Mouse (Mus musculus) stomach, embryonic 14.5 days (tissue): ENCODE data around the gene Ift43. TPM values are rescaled to one million over a fixed set of nuclear protein-coding genes. Genes with fewer than 3 reads are reported as not detected.
A peak's percentile ranks its signal among the peaks of the same experiment; 100 is the strongest.

ENCODE experiments used
- ATAC-seq: fragments of 200-750 bp; cut with Nextera tagmentation; 2 replicates; pipeline ENCODE4 v1.8.0; 2017; ENCODE audit warnings: low read depth, moderate TSS enrichment; ENCODE audit not compliant: insufficient number of reproducible peaks, insufficient read depth, low FRiP score
- H3K27ac ChIP-seq: fragments of 300-500 bp; sonication (generic); 2 replicates; pipeline ENCODE4 v1.5.1; 2014; ENCODE audit warnings: mild to moderate bottlenecking, low read length, moderate library complexity, mixed read lengths
- H3K27me3 ChIP-seq: fragments of 300-500 bp; sonication (generic); 2 replicates; pipeline ENCODE4 v1.6.1; 2014; ENCODE audit warnings: low read length, control low read depth, mixed read lengths; ENCODE audit not compliant: control insufficient read depth, insufficient read depth
- H3K36me3 ChIP-seq: fragments of 300-500 bp; sonication (generic); 2 replicates; pipeline ENCODE4 v1.6.1; 2014; ENCODE audit warnings: mild to moderate bottlenecking, control low read depth, low read length, moderate library complexity, mixed read lengths; ENCODE audit not compliant: control insufficient read depth, insufficient read depth
- H3K4me1 ChIP-seq: fragments of 300-500 bp; sonication (generic); 2 replicates; pipeline ENCODE4 v1.6.1; 2014; ENCODE audit warnings: low read length, control low read depth, mixed read lengths; ENCODE audit not compliant: control insufficient read depth, insufficient read depth
- H3K4me2 ChIP-seq: fragments of 300-500 bp; sonication (generic); replicated peaks from 2 replicates; pipeline ENCODE4 v1.6.1; 2014; ENCODE audit warnings: low read depth, low read length, control low read depth
- H3K4me3 ChIP-seq: fragments of 300-500 bp; sonication (generic); 2 replicates; pipeline ENCODE4 v1.5.1; 2014; ENCODE audit warnings: low read depth, low read length, control low read depth
- H3K9ac ChIP-seq: fragments of 300-500 bp; sonication (generic); replicated peaks from 2 replicates; pipeline ENCODE4 v1.6.1; 2014; ENCODE audit warnings: low read depth, mild to moderate bottlenecking, control low read depth, low read length, moderate library complexity, mixed read lengths
- H3K9me3 ChIP-seq: fragments of 300-500 bp; sonication (generic); 2 replicates; pipeline ENCODE4 v1.6.1; 2016; ENCODE audit warnings: low read depth, low read length, control low read depth; ENCODE audit not compliant: control insufficient read depth
- WGBS: fragments of 180-500 bp; shearing (Covaris S2); extraction: QIAGEN DNeasy Blood & Tissue Kit; methylation state at CpG from one replicate; pipeline ENCODE4 v1.1.7; 2014; 5-methylcytosine and 5-hydroxymethylcytosine counted together
- polyA plus RNA-seq: library from polyadenylated mRNA; unstranded; fragments of >200 nt; fragmentation: Nextera tagmentation; extraction: Ambion mirVana; gene quantifications from 2 replicates; pipeline ENCODE4 v1.2.1, GENCODE M21; 2014

Gene Ift43
- polyA plus RNA-seq = 73.5 and 74.5 TPM in 2 replicates

GRCm38 (mm10) chr12:86082481-86083012, at the start of gene Ift43:
Gene Ift43, plus strand, starts transcription at chr12:86082541.
- ATAC-seq = peak; percentile 25; the same call in 1 of the 2 replicates
- Histone ChIP-seq H3K9ac (peak within 1 kb of the TSS; percentile 36; the same call in 1 of the 2 replicates), H3K9me3 (no peaks in the 10 kb centered on the region), H3K36me3 (no peaks in the 10 kb centered on the region), H3K27me3 (no peaks in the 10 kb centered on the region), H3K4me3 (peak within 1 kb of the TSS; percentile 45), H3K27ac (no peak within 1 kb of the TSS), H3K4me2 (peak within 1 kb of the TSS; percentile 69), H3K4me1 (peaks cover 11% of the 10 kb centered on the region)
- under 1% methylated on average over 35 of the region's 35 CpGs for WGBS

GRCm38 (mm10) chr12:86035586-86035985, 46.8 kb upstream of the Ift43 start:
- Histone ChIP-seq H3K4me1 (no peaks in the 10 kb centered on the region), H3K27ac (no peak overlapping the region), H3K4me3 (no peak overlapping the region), H3K27me3 (no peaks in the 10 kb centered on the region), H3K4me2 (no peak overlapping the region), H3K9ac (no peak overlapping the region), H3K36me3 (no peaks in the 10 kb centered on the region), H3K9me3 (no peaks in the 10 kb centered on the region)
- no peak for ATAC-seq

- peak; percentile 28; the same call in 1 of the 2 replicates for ATAC-seq
- H3K27ac ChIP-seq = no peak overlapping the region
- H3K9me3 ChIP-seq = no peaks in the 10 kb centered on the region
- H3K36me3 ChIP-seq = no peaks in the 10 kb centered on the region
- no peaks in the 10 kb centered on the region for H3K4me1 ChIP-seq
- no peaks in the 10 kb centered on the region for H3K27me3 ChIP-seq
- H3K9ac ChIP-seq = no peak overlapping the region
- 50% methylated on average over 9 of the region's 9 CpGs for WGBS
- no peak overlapping the region for H3K4me3 ChIP-seq
- H3K4me2 ChIP-seq = no peak overlapping the region
Observed at GRCm38 (mm10) chr12:86036368-86037166, 45.8 kb upstream of the Ift43 start.

GRCm38 (mm10) chr12:86037235-86037921, 45.0 kb upstream of the Ift43 start:
- H3K4me2 ChIP-seq = no peak overlapping the region
- H3K9me3 ChIP-seq = no peaks in the 10 kb centered on the region
- no peak overlapping the region for H3K9ac ChIP-seq
- no peak overlapping the region for H3K4me3 ChIP-seq
- no peaks in the 10 kb centered on the region for H3K36me3 ChIP-seq
- ATAC-seq = peak; percentile 72; the same call in 1 of the 2 replicates
- no peak overlapping the region for H3K27ac ChIP-seq
- WGBS = 29% methylated on average over 12 of the region's 12 CpGs
- no peaks in the 10 kb centered on the region for H3K27me3 ChIP-seq
- no peaks in the 10 kb centered on the region for H3K4me1 ChIP-seq

GRCm38 (mm10) chr12:86039078-86039477, 43.3 kb upstream of the Ift43 start:
- H3K4me1 ChIP-seq = no peaks in the 10 kb centered on the region
- WGBS = 88% methylated on average over 5 of the region's 5 CpGs
- no peak overlapping the region for H3K9ac ChIP-seq
- no peaks in the 10 kb centered on the region; the same call in 1 of the 2 replicates for H3K9me3 ChIP-seq
- ATAC-seq = no peak
- H3K4me3 ChIP-seq = no peak overlapping the region
- H3K27me3 ChIP-seq = no peaks in the 10 kb centered on the region
- H3K36me3 ChIP-seq = no peaks in the 10 kb centered on the region
- no peak overlapping the region for H3K4me2 ChIP-seq
- no peak overlapping the region for H3K27ac ChIP-seq

- WGBS = 81% methylated on average over 6 of the region's 6 CpGs
Observed at GRCm38 (mm10) chr12:86039751-86040150, 42.6 kb upstream of the Ift43 start.

GRCm38 (mm10) chr12:86046141-86046540, 36.2 kb upstream of the Ift43 start:
- Histone ChIP-seq H3K9me3 (no peaks in the 10 kb centered on the region; the same call in 1 of the 2 replicates), H3K4me1 (no peaks in the 10 kb centered on the region), H3K4me2 (no peak overlapping the region), H3K36me3 (no peaks in the 10 kb centered on the region), H3K9ac (no peak overlapping the region), H3K27me3 (no peaks in the 10 kb centered on the region), H3K27ac (no peak overlapping the region), H3K4me3 (no peak overlapping the region)
- no peak for ATAC-seq
- WGBS = 82% methylated on average over 5 of the region's 5 CpGs

More at GRCm38 (mm10) chr12:86039751-86040150, 42.6 kb upstream of the Ift43 start:
- no peak overlapping the region for H3K27ac ChIP-seq
- no peaks in the 10 kb centered on the region; the same call in 1 of the 2 replicates for H3K9me3 ChIP-seq
- H3K9ac ChIP-seq = no peak overlapping the region
- no peaks in the 10 kb centered on the region for H3K4me1 ChIP-seq
- ATAC-seq = no peak
- H3K4me2 ChIP-seq = no peak overlapping the region
- H3K4me3 ChIP-seq = no peak overlapping the region
- no peaks in the 10 kb centered on the region for H3K27me3 ChIP-seq
- H3K36me3 ChIP-seq = no peaks in the 10 kb centered on the region

- Histone ChIP-seq H3K4me2 (no peak overlapping the region), H3K9ac (no peak overlapping the region), H3K4me1 (no peaks in the 10 kb centered on the region), H3K9me3 (no peaks in the 10 kb centered on the region; the same call in 1 of the 2 replicates), H3K36me3 (no peaks in the 10 kb centered on the region), H3K4me3 (no peak overlapping the region), H3K27ac (no peak overlapping the region), H3K27me3 (no peaks in the 10 kb centered on the region)
- WGBS = 95% methylated on average over 2 of the region's 2 CpGs
- ATAC-seq = no peak
Observed at GRCm38 (mm10) chr12:86046776-86047175, 35.6 kb upstream of the Ift43 start.
